Comparison of ENCODE assay signal across 8 mouse cellular contexts in genomic region chr12:24706764-24707479, GRCm38 (mm10). TPM values are rescaled to one million over a fixed set of nuclear protein-coding genes. Genes with fewer than 3 reads are reported as not detected.
A peak's percentile ranks its signal among the peaks of the same experiment; 100 is the strongest.
DNase-seq lines count a peak whose midpoint lies in the region; ATAC-seq and TF ChIP-seq lines count a peak whose summit lies in the region.

No protein-coding gene starts in this region.

- peaks cover 41% of the 10 kb centered on the region for H3K4me1 ChIP-seq in lung, embryonic 15.5 days
- peaks cover 8% of the 10 kb centered on the region for H3K4me1 ChIP-seq in lung, adult 2 months (ENCODE audit: control insufficient read depth, insufficient read depth, low read length)
- peaks cover 12% of the 10 kb centered on the region for H3K4me1 ChIP-seq in hindbrain, embryonic 14.5 days (replicated peaks; ENCODE audit: control insufficient read depth, insufficient read depth, low read length)
- peaks cover 27% of the 10 kb centered on the region for H3K4me1 ChIP-seq in liver, embryonic 11.5 days (replicated peaks; ENCODE audit: control insufficient read depth, insufficient read depth, low read length)
- H3K4me1 ChIP-seq in small intestine, adult 2 months (ENCODE audit: control insufficient read depth, insufficient read depth, insufficient read length, low read length) = peaks cover 10% of the 10 kb centered on the region

- DNase-seq in lung, adult 2 months = no peak
- peak; percentile 86 for DNase-seq in embryo, embryonic 10.5 days (ENCODE audit: low spot score)
- DNase-seq in hindbrain, embryonic 14.5 days (ENCODE audit: low spot score) = no peak
- peak; percentile 82 for DNase-seq in liver, embryonic 11.5 days (ENCODE audit: low spot score)
- DNase-seq in cerebellum, adult 11 months = no peak

- no peaks in the 10 kb centered on the region for H3K27me3 ChIP-seq in lung, embryonic 15.5 days
- no peaks in the 10 kb centered on the region for H3K27me3 ChIP-seq in hindbrain, embryonic 14.5 days (ENCODE audit: control insufficient read depth, insufficient read depth, low read length)
- H3K27me3 ChIP-seq in liver, embryonic 11.5 days (replicated peaks; ENCODE audit: control insufficient read depth, insufficient read depth, low read length) = no peaks in the 10 kb centered on the region
- H3K27me3 ChIP-seq in small intestine, adult 2 months (ENCODE audit: control insufficient read depth, insufficient read depth, low read length) = no peaks in the 10 kb centered on the region

- peak overlapping the region; percentile 82 for H3K4me3 ChIP-seq in lung, embryonic 15.5 days
- H3K4me3 ChIP-seq in lung, adult 2 months (replicated peaks; ENCODE audit: extremely low read depth, low read depth, low read length) = no peak overlapping the region
- H3K4me3 ChIP-seq in hindbrain, embryonic 14.5 days (replicated peaks; ENCODE audit: low read length) = peak overlapping the region; percentile 70
- H3K4me3 ChIP-seq in liver, embryonic 11.5 days (ENCODE audit: low read depth, low read length) = peak overlapping the region; percentile 96
- peak overlapping the region; percentile 83 for H3K4me3 ChIP-seq in small intestine, adult 2 months (ENCODE audit: low read depth, low read length)

- no peaks in the 10 kb centered on the region for H3K9me3 ChIP-seq in lung, embryonic 15.5 days
- H3K9me3 ChIP-seq in hindbrain, embryonic 14.5 days (ENCODE audit: control insufficient read depth, low read length) = no peaks in the 10 kb centered on the region
- no peaks in the 10 kb centered on the region for H3K9me3 ChIP-seq in liver, embryonic 11.5 days (ENCODE audit: control insufficient read depth, low read length)

- peak overlapping the region; percentile 94 for H3K4me2 ChIP-seq in lung, embryonic 15.5 days
- H3K4me2 ChIP-seq in hindbrain, embryonic 14.5 days (replicated peaks) = peak overlapping the region; percentile 76
- peak overlapping the region; percentile 91 for H3K4me2 ChIP-seq in liver, embryonic 11.5 days

- 1% methylated on average over 27 of the region's 27 CpGs for WGBS in lung, embryonic 15.5 days
- 6% methylated on average over 27 of the region's 27 CpGs for WGBS in lung, adult 2 months
- WGBS in hindbrain, embryonic 14.5 days = under 1% methylated on average over 27 of the region's 27 CpGs
- WGBS in liver, embryonic 11.5 days = under 1% methylated on average over 27 of the region's 27 CpGs
- WGBS in small intestine, adult 2 months = 6% methylated on average over 27 of the region's 27 CpGs

- no peak for TF ChIP-seq CTCF in lung, adult 2 months (IDR thresholded peaks at IDR 0.05; ENCODE audit: insufficient read depth, low read length)
- no peak for TF ChIP-seq CTCF in small intestine, adult 2 months (IDR thresholded peaks at IDR 0.05; ENCODE audit: extremely low read depth, insufficient read length, insufficient replicate concordance, low read depth, low read length)

- H3K27ac ChIP-seq in lung, embryonic 15.5 days = peak overlapping the region; percentile 60
- H3K27ac ChIP-seq in hindbrain, embryonic 14.5 days = no peak overlapping the region
- peak overlapping the region; percentile 91 for H3K27ac ChIP-seq in liver, embryonic 11.5 days (ENCODE audit: low read depth, low read length)
- H3K27ac ChIP-seq in small intestine, adult 2 months (ENCODE audit: insufficient read depth, low read depth, low read length) = peak overlapping the region; percentile 55; the same call in 1 of the 2 replicates

- ATAC-seq in lung, embryonic 15.5 days (ENCODE audit: borderline replicate concordance, extremely low read depth, low FRiP score, low TSS enrichment) = peak; percentile 20; the same call in 1 of the 2 replicates
- ATAC-seq in hindbrain, embryonic 14.5 days (ENCODE audit: low FRiP score) = no peak
- ATAC-seq in liver, embryonic 11.5 days (replicated peaks; ENCODE audit: low FRiP score) = peak; percentile 70
- no peak for ATAC-seq in frontal cortex, adult (ENCODE audit: low TSS enrichment)

- no peak for TF ChIP-seq POLR2A in lung, adult 2 months (IDR thresholded peaks at IDR 0.05; ENCODE audit: borderline replicate concordance, extremely low read depth, low read depth, low read length)
- TF ChIP-seq POLR2A in small intestine, adult 2 months (IDR thresholded peaks at IDR 0.05; ENCODE audit: low read depth, low read length) = peak; percentile 42; the same call in 1 of the 2 replicates

- peak overlapping the region; percentile 82 for H3K9ac ChIP-seq in lung, embryonic 15.5 days
- H3K9ac ChIP-seq in hindbrain, embryonic 14.5 days = 0 out of 2 replicates have a peak overlapping the region, but pooled peaks have one; percentile 16
- peak overlapping the region; percentile 98 for H3K9ac ChIP-seq in liver, embryonic 11.5 days (ENCODE audit: low read depth, low read length)

- peaks cover 9% of the 10 kb centered on the region for H3K36me3 ChIP-seq in lung, embryonic 15.5 days
- H3K36me3 ChIP-seq in hindbrain, embryonic 14.5 days (replicated peaks; ENCODE audit: control insufficient read depth, insufficient read depth) = peaks cover 6% of the 10 kb centered on the region; the same call in 1 of the 2 replicates
- H3K36me3 ChIP-seq in liver, embryonic 11.5 days (ENCODE audit: control insufficient read depth, insufficient read depth, low read length) = peaks cover 16% of the 10 kb centered on the region
- peaks cover 3% of the 10 kb centered on the region; the same call in 1 of the 2 replicates for H3K36me3 ChIP-seq in small intestine, adult 2 months (ENCODE audit: control insufficient read depth, insufficient read depth, low read length)

RNA-seq across cellular contexts. Expression of gene Rrm2, which starts 1.1 kb away (rescaled TPM):
- 222 and 224 TPM in 2 replicates for polyA plus RNA-seq in lung, embryonic 15.5 days (2015; fragmentation: Nextera tagmentation; extraction: Ambion mirVana)
- polyA plus RNA-seq in lung, adult 2 months (2012; rRNA removed) = 1.6 and 2.1 TPM in 2 replicates
- polyA plus RNA-seq in hindbrain, embryonic 14.5 days (2014; fragmentation: Nextera tagmentation; extraction: Ambion mirVana) = 42.8 and 52.5 TPM in 2 replicates
- 422 and 475 TPM in 2 replicates for polyA plus RNA-seq in liver, embryonic 11.5 days (2014; fragmentation: Nextera tagmentation; extraction: Ambion mirVana)
- polyA plus RNA-seq in small intestine, adult 2 months (2012; rRNA removed) = 3.5 and 5.9 TPM in 2 replicates

RNA-seq across cellular contexts. Expression of gene Cys1, which starts 25.3 kb away (rescaled TPM):
- 2.1 and 2.2 TPM in 2 replicates for polyA plus RNA-seq in lung, embryonic 15.5 days (2015; fragmentation: Nextera tagmentation; extraction: Ambion mirVana)
- 16.7 and 22.5 TPM in 2 replicates for polyA plus RNA-seq in lung, adult 2 months (2012; rRNA removed)
- 2.3 and 2.6 TPM in 2 replicates for polyA plus RNA-seq in hindbrain, embryonic 14.5 days (2014; fragmentation: Nextera tagmentation; extraction: Ambion mirVana)
- 0.49 and 1.1 TPM in 2 replicates for polyA plus RNA-seq in liver, embryonic 11.5 days (2014; fragmentation: Nextera tagmentation; extraction: Ambion mirVana)
- polyA plus RNA-seq in small intestine, adult 2 months (2012; rRNA removed) = 2.2 and 2.9 TPM in 2 replicates

RNA-seq across cellular contexts. Expression of gene Klf11, which starts 55.8 kb away (rescaled TPM):
- polyA plus RNA-seq in lung, embryonic 15.5 days (2015; fragmentation: Nextera tagmentation; extraction: Ambion mirVana) = 12.6 and 15.0 TPM in 2 replicates
- 22.1 and 35.2 TPM in 2 replicates for polyA plus RNA-seq in lung, adult 2 months (2012; rRNA removed)
- 17.2 and 17.9 TPM in 2 replicates for polyA plus RNA-seq in hindbrain, embryonic 14.5 days (2014; fragmentation: Nextera tagmentation; extraction: Ambion mirVana)
- polyA plus RNA-seq in liver, embryonic 11.5 days (2014; fragmentation: Nextera tagmentation; extraction: Ambion mirVana) = 8.7 and 12.1 TPM in 2 replicates
- 1.7 and 4.2 TPM in 2 replicates for polyA plus RNA-seq in small intestine, adult 2 months (2012; rRNA removed)

Comparison
In these comparisons a context has a peak if more than half of its experiments do, and no peak if none do; other contexts are left out.
1. ATAC-seq: peak in lung, embryonic 15.5 days (single experiment) and liver, embryonic 11.5 days (single experiment); none in hindbrain, embryonic 14.5 days (single experiment) and frontal cortex, adult (single experiment).
2. H3K9ac ChIP-seq: peak in every context shown above with its lines; median percentile 98 in liver, embryonic 11.5 days; 82 in lung, embryonic 15.5 days; 16 in hindbrain, embryonic 14.5 days.
3. DNase-seq: peak in embryo, embryonic 10.5 days (single experiment) and liver, embryonic 11.5 days (single experiment); none in lung, adult 2 months (single experiment), hindbrain, embryonic 14.5 days (single experiment) and cerebellum, adult 11 months (single experiment).
4. Peak in every context shown above with its lines, with median percentiles within 50 percentile points of each other: H3K4me2 ChIP-seq.